Mouse (Mus musculus) cortical plate, adult 2 months (tissue): ENCODE measurements around the gene Ccdc154.

ENCODE experiments used
- CTCF ChIP-seq: fragments of 200-500 bp; IDR thresholded peaks from 2 replicates; pipeline ENCODE4 v1.5.1; 2011; ENCODE audit warnings: mild to moderate bottlenecking, control low read depth, low read length; ENCODE audit not compliant: insufficient read depth; ENCODE audit errors: extremely low read depth
- POLR2A ChIP-seq: fragments of 200-500 bp; IDR thresholded peaks from 2 replicates; pipeline ENCODE4 v1.6.1; 2011; ENCODE audit warnings: mild to moderate bottlenecking, low read length, control low read depth; ENCODE audit not compliant: insufficient read depth; ENCODE audit errors: extremely low read depth

DNA sequence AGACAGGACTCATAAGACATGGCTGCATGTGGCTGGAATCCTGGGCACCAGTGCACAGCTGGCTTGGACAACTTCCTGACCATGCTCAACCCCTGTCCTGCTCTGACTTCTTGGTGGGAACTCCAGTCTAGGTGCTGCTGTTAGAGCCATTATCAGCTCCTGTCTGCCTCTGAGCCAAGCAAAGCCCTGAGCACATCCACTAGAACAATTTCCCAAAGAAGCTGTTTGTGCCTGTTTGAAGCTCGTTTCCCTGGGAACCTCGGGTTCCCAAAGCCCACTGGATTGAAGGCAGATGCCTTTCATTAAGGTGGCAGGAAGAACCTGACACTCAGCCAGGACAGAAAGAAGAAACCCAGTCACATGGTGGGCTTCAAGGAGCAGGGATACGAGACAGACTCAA is 41.9 kb upstream of the Ccdc154 start, which contains the start of gene Ptx4:
- TF ChIP-seq CTCF: no peak
- no peak for TF ChIP-seq POLR2A
